Mouse (Mus musculus) olfactory bulb, adult 2 months (tissue): Measurements from ENCODE around the gene Zcchc14.

ENCODE experiments used
- CTCF ChIP-seq: fragments of 200-500 bp; IDR thresholded peaks from 2 replicates; pipeline ENCODE4 v1.5.1; 2012; ENCODE audit warnings: low read depth, mild to moderate bottlenecking, low read length, moderate library complexity; ENCODE audit not compliant: insufficient read depth
- POLR2A ChIP-seq: fragments of 200-500 bp; IDR thresholded peaks from 2 replicates; pipeline ENCODE4 v1.6.1; 2012; ENCODE audit warnings: mild to moderate bottlenecking, low read depth, low read length, moderate library complexity; ENCODE audit not compliant: insufficient read depth

- TF ChIP-seq POLR2A = peak; percentile 10
- TF ChIP-seq CTCF = no peak
These were observed 23.0 kb upstream of the Zcchc14 start for GRCm38 (mm10) chr8:121675701-121676100.
